In genomic region chr11:117932195-117932594, GRCm38 (mm10) we compare ENCODE assay signal across 8 mouse cellular contexts. TPM values are rescaled to one million over a fixed set of nuclear protein-coding genes. Genes with fewer than 3 reads are reported as not detected.
A peak's percentile ranks its signal among the peaks of the same experiment; 100 is the strongest.
DNase-seq lines count a peak whose midpoint lies in the region; ATAC-seq and TF ChIP-seq lines count a peak whose summit lies in the region.

No protein-coding gene starts in this region.

- H3K4me3 ChIP-seq in embryonic facial prominence, embryonic 14.5 days (ENCODE audit: low read depth, low read length) = no peak overlapping the region
- 0 out of 2 replicates have a peak overlapping the region, but pooled peaks have one; percentile 1 for H3K4me3 ChIP-seq in intestine, embryonic 16.5 days (ENCODE audit: low read length)
- H3K4me3 ChIP-seq in stomach, embryonic 15.5 days (replicated peaks) = no peak overlapping the region
- no peak overlapping the region for H3K4me3 ChIP-seq in forebrain, postnatal 0 days (ENCODE audit: low read depth, low read length)
- H3K4me3 ChIP-seq in forebrain, embryonic 14.5 days (ENCODE audit: low read depth, low read length) = no peak overlapping the region

- H3K9ac ChIP-seq in embryonic facial prominence, embryonic 14.5 days (ENCODE audit: low read depth, low read length) = no peak overlapping the region
- peak overlapping the region; percentile 54 for H3K9ac ChIP-seq in intestine, embryonic 16.5 days (ENCODE audit: low read depth, low read length)
- no peak overlapping the region for H3K9ac ChIP-seq in stomach, embryonic 15.5 days
- H3K9ac ChIP-seq in forebrain, postnatal 0 days = no peak overlapping the region
- H3K9ac ChIP-seq in forebrain, embryonic 14.5 days (ENCODE audit: low read length) = no peak overlapping the region

- no peak for TF ChIP-seq CTCF in forebrain, postnatal 0 days (IDR thresholded peaks at IDR 0.05; ENCODE audit: low read depth)

- H3K36me3 ChIP-seq in embryonic facial prominence, embryonic 14.5 days (ENCODE audit: control insufficient read depth, insufficient read depth, low read length) = no peaks in the 10 kb centered on the region
- H3K36me3 ChIP-seq in intestine, embryonic 16.5 days (ENCODE audit: control insufficient read depth, insufficient read depth, low read length) = no peaks in the 10 kb centered on the region
- H3K36me3 ChIP-seq in stomach, embryonic 15.5 days = no peaks in the 10 kb centered on the region
- H3K36me3 ChIP-seq in forebrain, postnatal 0 days (ENCODE audit: insufficient read depth) = no peaks in the 10 kb centered on the region
- no peaks in the 10 kb centered on the region for H3K36me3 ChIP-seq in forebrain, embryonic 14.5 days (ENCODE audit: control insufficient read depth, insufficient read depth, low read length)

- H3K4me1 ChIP-seq in embryonic facial prominence, embryonic 14.5 days (ENCODE audit: control insufficient read depth, insufficient read depth, low read length) = peaks cover 61% of the 10 kb centered on the region
- peaks cover 61% of the 10 kb centered on the region for H3K4me1 ChIP-seq in intestine, embryonic 16.5 days (ENCODE audit: control insufficient read depth, insufficient read depth, low read length)
- peaks cover 62% of the 10 kb centered on the region for H3K4me1 ChIP-seq in stomach, embryonic 15.5 days
- H3K4me1 ChIP-seq in forebrain, postnatal 0 days (ENCODE audit: insufficient read depth) = no peaks in the 10 kb centered on the region
- H3K4me1 ChIP-seq in forebrain, embryonic 14.5 days (ENCODE audit: control insufficient read depth, insufficient read depth, low read length) = peaks cover 11% of the 10 kb centered on the region

- 0 out of 2 replicates have a peak, but pooled peaks have one; percentile 5 for ATAC-seq in embryonic facial prominence, embryonic 14.5 days (ENCODE audit: low read depth)
- ATAC-seq in intestine, embryonic 16.5 days = peak; percentile 62
- peak; percentile 48 for ATAC-seq in stomach, embryonic 15.5 days (ENCODE audit: insufficient read depth, low FRiP score, low read depth)
- ATAC-seq in forebrain, postnatal 0 days = no peak
- ATAC-seq in forebrain, embryonic 14.5 days = no peak

- peak overlapping the region; percentile 82 for H3K27ac ChIP-seq in embryonic facial prominence, embryonic 14.5 days (replicated peaks; ENCODE audit: low read depth, low read length)
- peak overlapping the region; percentile 91 for H3K27ac ChIP-seq in intestine, embryonic 16.5 days (ENCODE audit: low read length)
- H3K27ac ChIP-seq in stomach, embryonic 15.5 days = peak overlapping the region; percentile 85
- H3K27ac ChIP-seq in forebrain, postnatal 0 days (ENCODE audit: low read depth, low read length) = no peak overlapping the region
- H3K27ac ChIP-seq in forebrain, embryonic 14.5 days (ENCODE audit: low read depth, low read length) = no peak overlapping the region

- H3K27me3 ChIP-seq in embryonic facial prominence, embryonic 14.5 days (replicated peaks; ENCODE audit: control insufficient read depth, insufficient read depth, low read length) = peaks cover 16% of the 10 kb centered on the region; the same call in 1 of the 2 replicates
- H3K27me3 ChIP-seq in intestine, embryonic 16.5 days (replicated peaks; ENCODE audit: control insufficient read depth, insufficient read depth, low read length) = no peaks in the 10 kb centered on the region
- no peaks in the 10 kb centered on the region for H3K27me3 ChIP-seq in stomach, embryonic 15.5 days (replicated peaks)
- no peaks in the 10 kb centered on the region for H3K27me3 ChIP-seq in forebrain, postnatal 0 days (ENCODE audit: insufficient read depth, low read length)
- peaks cover 6% of the 10 kb centered on the region; the same call in 1 of the 2 replicates for H3K27me3 ChIP-seq in forebrain, embryonic 14.5 days (replicated peaks; ENCODE audit: control insufficient read depth, insufficient read depth, low read length)

- DNase-seq in lung, adult 18-20 months = peak; percentile 74 to 85
- DNase-seq in lung, postnatal 14 days = no peak
- DNase-seq in embryonic facial prominence, embryonic 14.5 days (ENCODE audit: low spot score) = peak; percentile 92
- no peak for DNase-seq in forebrain, postnatal 0 days
- no peak for DNase-seq in forebrain, embryonic 14.5 days (ENCODE audit: low spot score)
- DNase-seq in thymus, postnatal 25 days = no peak

- no peaks in the 10 kb centered on the region for H3K9me3 ChIP-seq in embryonic facial prominence, embryonic 14.5 days (ENCODE audit: control insufficient read depth, low read length)
- H3K9me3 ChIP-seq in intestine, embryonic 16.5 days (ENCODE audit: control insufficient read depth, low read length) = no peaks in the 10 kb centered on the region
- no peaks in the 10 kb centered on the region for H3K9me3 ChIP-seq in stomach, embryonic 15.5 days
- no peaks in the 10 kb centered on the region for H3K9me3 ChIP-seq in forebrain, postnatal 0 days (ENCODE audit: low read length)
- no peaks in the 10 kb centered on the region for H3K9me3 ChIP-seq in forebrain, embryonic 14.5 days (replicated peaks; ENCODE audit: control insufficient read depth, low read length)

- no peak overlapping the region for H3K4me2 ChIP-seq in embryonic facial prominence, embryonic 14.5 days (ENCODE audit: low read depth, low read length)
- peak overlapping the region; percentile 40; the same call in 1 of the 2 replicates for H3K4me2 ChIP-seq in intestine, embryonic 16.5 days (ENCODE audit: low read depth, low read length)
- H3K4me2 ChIP-seq in stomach, embryonic 15.5 days = 0 out of 2 replicates have a peak overlapping the region, but pooled peaks have one; percentile 0
- no peak overlapping the region for H3K4me2 ChIP-seq in forebrain, postnatal 0 days (ENCODE audit: low read depth)
- no peak overlapping the region for H3K4me2 ChIP-seq in forebrain, embryonic 14.5 days (ENCODE audit: low read length)

- 20% methylated on average over 4 of the region's 4 CpGs for WGBS in embryonic facial prominence, embryonic 14.5 days
- WGBS in intestine, embryonic 16.5 days = 24% methylated on average over 4 of the region's 4 CpGs
- 26% methylated on average over 4 of the region's 4 CpGs for WGBS in stomach, embryonic 15.5 days
- WGBS in forebrain, postnatal 0 days = 51% methylated on average over 4 of the region's 4 CpGs
- 26% methylated on average over 4 of the region's 4 CpGs for WGBS in forebrain, embryonic 14.5 days

RNA-seq across cellular contexts. Expression of gene Socs3, which starts 37.7 kb away (rescaled TPM):
- polyA plus RNA-seq in embryonic facial prominence, embryonic 14.5 days (2014; fragmentation: Nextera tagmentation; extraction: Ambion mirVana) = 6.8 and 8.3 TPM in 2 replicates
- 18.9 and 21.2 TPM in 2 replicates for polyA plus RNA-seq in intestine, embryonic 16.5 days (2015; fragmentation: Nextera tagmentation; extraction: Ambion mirVana)
- polyA plus RNA-seq in stomach, embryonic 15.5 days (2015; fragmentation: Nextera tagmentation; extraction: Ambion mirVana) = 16.0 and 18.5 TPM in 2 replicates
- total RNA-seq in forebrain, postnatal 0 days (2014; rRNA removed) = 7.8 and 11.0 TPM in 2 replicates
- polyA plus RNA-seq in forebrain, postnatal 0 days (2015; fragmentation: Nextera tagmentation; extraction: Ambion mirVana) = 6.5 and 8.4 TPM in 2 replicates
- polyA plus RNA-seq in forebrain, embryonic 14.5 days (2014; fragmentation: Nextera tagmentation; extraction: Ambion mirVana) = 8.1 and 8.7 TPM in 2 replicates

RNA-seq across cellular contexts. Expression of gene Pgs1, which starts 53.9 kb away (rescaled TPM):
- polyA plus RNA-seq in embryonic facial prominence, embryonic 14.5 days (2014; fragmentation: Nextera tagmentation; extraction: Ambion mirVana) = 31.0 and 34.7 TPM in 2 replicates
- polyA plus RNA-seq in intestine, embryonic 16.5 days (2015; fragmentation: Nextera tagmentation; extraction: Ambion mirVana) = 33.9 and 35.7 TPM in 2 replicates
- polyA plus RNA-seq in stomach, embryonic 15.5 days (2015; fragmentation: Nextera tagmentation; extraction: Ambion mirVana) = 31.7 and 34.6 TPM in 2 replicates
- 55.7 and 63.0 TPM in 2 replicates for total RNA-seq in forebrain, postnatal 0 days (2014; rRNA removed)
- 47.7 and 54.4 TPM in 2 replicates for polyA plus RNA-seq in forebrain, postnatal 0 days (2015; fragmentation: Nextera tagmentation; extraction: Ambion mirVana)
- polyA plus RNA-seq in forebrain, embryonic 14.5 days (2014; fragmentation: Nextera tagmentation; extraction: Ambion mirVana) = 43.1 and 49.2 TPM in 2 replicates

RNA-seq across cellular contexts. Expression of gene Tha1, which starts 58.9 kb away (rescaled TPM):
- 3.7 and 4.2 TPM in 2 replicates for polyA plus RNA-seq in embryonic facial prominence, embryonic 14.5 days (2014; fragmentation: Nextera tagmentation; extraction: Ambion mirVana)
- 12.2 and 13.7 TPM in 2 replicates for polyA plus RNA-seq in intestine, embryonic 16.5 days (2015; fragmentation: Nextera tagmentation; extraction: Ambion mirVana)
- polyA plus RNA-seq in stomach, embryonic 15.5 days (2015; fragmentation: Nextera tagmentation; extraction: Ambion mirVana) = 7.1 and 7.2 TPM in 2 replicates
- total RNA-seq in forebrain, postnatal 0 days (2014; rRNA removed) = 5.9 and 8.2 TPM in 2 replicates
- polyA plus RNA-seq in forebrain, postnatal 0 days (2015; fragmentation: Nextera tagmentation; extraction: Ambion mirVana) = 2.6 and 2.9 TPM in 2 replicates
- polyA plus RNA-seq in forebrain, embryonic 14.5 days (2014; fragmentation: Nextera tagmentation; extraction: Ambion mirVana) = 3.3 and 3.4 TPM in 2 replicates

Comparison
In these comparisons a context has a peak if more than half of its experiments do, and no peak if none do; other contexts are left out.
1. DNase-seq: peak in lung, adult 18-20 months (2 of 2) and embryonic facial prominence, embryonic 14.5 days (single experiment); none in lung, postnatal 14 days (single experiment), forebrain, postnatal 0 days (single experiment), forebrain, embryonic 14.5 days (single experiment) and thymus, postnatal 25 days (single experiment).
2. ATAC-seq: peak in embryonic facial prominence, embryonic 14.5 days (single experiment), intestine, embryonic 16.5 days (single experiment) and stomach, embryonic 15.5 days (single experiment); none in forebrain, postnatal 0 days (single experiment) and forebrain, embryonic 14.5 days (single experiment).
3. H3K27ac ChIP-seq: peak in embryonic facial prominence, embryonic 14.5 days (single experiment), intestine, embryonic 16.5 days (single experiment) and stomach, embryonic 15.5 days (single experiment); none in forebrain, postnatal 0 days (single experiment) and forebrain, embryonic 14.5 days (single experiment).
4. H3K4me2 ChIP-seq: peak in intestine, embryonic 16.5 days (single experiment) and stomach, embryonic 15.5 days (single experiment); none in embryonic facial prominence, embryonic 14.5 days (single experiment), forebrain, postnatal 0 days (single experiment) and forebrain, embryonic 14.5 days (single experiment).